Mouse (Mus musculus) CH12.LX (cell line): ENCODE data around the gene Itprip. TPM values are rescaled to one million over a fixed set of nuclear protein-coding genes. Genes with fewer than 3 reads are reported as not detected.

Experiments used
- DNase-seq: peaks from one replicate; pipeline ENCODE4 v3.0.0-alpha.2; 2013; ENCODE audit errors: extremely low read depth
- H3K27ac ChIP-seq: 2 replicates; pipeline ENCODE4 v1.5.1; 2012; ENCODE audit warnings: low read depth, mild to moderate bottlenecking, control low read depth, moderate library complexity; ENCODE audit not compliant: insufficient read depth
- H3K27me3 ChIP-seq: replicated peaks from 2 replicates; pipeline ENCODE3; 2012; ENCODE audit warnings: inconsistent platforms
- H3K36me3 ChIP-seq, 2 experiments: replicated peaks in 1 of 2; 2 replicates each; pipeline versions ENCODE3 to v1.6.1; 2012; ENCODE audit warnings: inconsistent platforms in 1 of 2, low read length in 1 of 2, mild to moderate bottlenecking in 1 of 2, mixed read lengths in 1 of 2, moderate library complexity in 1 of 2; ENCODE audit not compliant: control insufficient read depth in 1 of 2, insufficient read depth in 1 of 2
- H3K4me1 ChIP-seq, 2 experiments: 2 replicates each; pipeline ENCODE4 v1.6.1; 2012; ENCODE audit warnings: inconsistent platforms in 1 of 2, moderate library complexity in 1 of 2; ENCODE audit not compliant: insufficient read depth in 2 of 2, control insufficient read depth in 1 of 2
- H3K4me2 ChIP-seq: 2 replicates; pipeline ENCODE4 v1.6.1; 2012; ENCODE audit warnings: low read depth, mild to moderate bottlenecking, control low read depth; ENCODE audit not compliant: poor library complexity, insufficient read depth, severe bottlenecking
- H3K4me3 ChIP-seq, 3 experiments: fragments of 150-350 bp in 1 of 3; sonication (generic) in 1 of 3; replicated peaks in 1 of 3; 2 replicates each; pipeline versions ENCODE3 to v1.5.1; 2011 to 2012; ENCODE audit warnings: low read depth in 2 of 3, low read length in 2 of 3, mild to moderate bottlenecking in 2 of 3, moderate library complexity in 2 of 3, control low read depth in 1 of 3, improper control_type of control experiment in 1 of 3, inconsistent platforms in 1 of 3, mixed read lengths in 1 of 3; ENCODE audit not compliant: poor library complexity in 1 of 3
- H3K79me2 ChIP-seq: replicated peaks from 2 replicates; pipeline ENCODE4 v1.6.1; 2012; ENCODE audit warnings: mild to moderate bottlenecking, moderate library complexity; ENCODE audit not compliant: control insufficient read depth, poor library complexity, insufficient read depth, severe bottlenecking; ENCODE audit errors: extremely low read depth
- H3K9ac ChIP-seq: 2 replicates; pipeline ENCODE4 v1.6.1; 2012; ENCODE audit warnings: low read depth, mild to moderate bottlenecking, control low read depth, moderate library complexity; ENCODE audit not compliant: insufficient read depth
- H3K9me3 ChIP-seq: replicated peaks from 2 replicates; pipeline ENCODE3; 2012; ENCODE audit warnings: low read length, inconsistent platforms, mixed read lengths
- BHLHE40 ChIP-seq: IDR thresholded peaks from 2 replicates; pipeline ENCODE4 v1.6.1; 2011; ENCODE audit warnings: mild to moderate bottlenecking, low read depth, low read length, improper control_type of control experiment
- CHD2 ChIP-seq: IDR thresholded peaks from 2 replicates; pipeline ENCODE4 v1.6.1; 2011; ENCODE audit warnings: low read length, improper control_type of control experiment
- CTCF ChIP-seq, 2 experiments: IDR thresholded peaks in 1 of 2; conservative IDR thresholded peaks in 1 of 2; 2 replicates each; pipeline ENCODE4 v1.5.1; 2011 to 2012; ENCODE audit warnings: low read depth in 2 of 2, low read length in 2 of 2, improper control_type of control experiment in 1 of 2, inconsistent platforms in 1 of 2, mild to moderate bottlenecking in 1 of 2, moderate library complexity in 1 of 2
- EP300 ChIP-seq: IDR thresholded peaks from 2 replicates; pipeline ENCODE4 v1.6.1; 2011; ENCODE audit warnings: low read length, improper control_type of control experiment
- JUN ChIP-seq: IDR thresholded peaks from 2 replicates; pipeline ENCODE4 v1.6.1; 2011; ENCODE audit warnings: low read depth, mild to moderate bottlenecking, low read length, improper control_type of control experiment, moderate library complexity; ENCODE audit not compliant: insufficient read depth
- JUND ChIP-seq: conservative IDR thresholded peaks from 2 replicates; pipeline ENCODE4 v1.6.1; 2011; ENCODE audit warnings: low read depth, low read length, improper control_type of control experiment
- KAT2A ChIP-seq: IDR thresholded peaks from 2 replicates; pipeline ENCODE4 v1.6.1; 2012; ENCODE audit warnings: low read length, improper control_type of control experiment, inconsistent platforms; ENCODE audit not compliant: insufficient replicate concordance
- MAFK ChIP-seq: IDR thresholded peaks from 2 replicates; pipeline ENCODE4 v1.6.1; 2011; ENCODE audit warnings: low read length, improper control_type of control experiment; ENCODE audit not compliant: insufficient replicate concordance
- MEF2A ChIP-seq: IDR thresholded peaks from 2 replicates; pipeline ENCODE4 v1.6.1; 2014; ENCODE audit warnings: low read depth, mild to moderate bottlenecking, inconsistent platforms, low read length, improper control_type of control experiment, borderline replicate concordance
- NELFE ChIP-seq: IDR thresholded peaks from 2 replicates; pipeline ENCODE4 v1.6.1; 2011; ENCODE audit warnings: low read depth, low read length, improper control_type of control experiment
- POLR2A ChIP-seq: IDR thresholded peaks from 2 replicates; pipeline ENCODE4 v1.6.1; 2011; ENCODE audit warnings: low read depth, mild to moderate bottlenecking, improper control_type of control experiment, low read length
- POLR2AphosphoS2 ChIP-seq: IDR thresholded peaks from 2 replicates; pipeline ENCODE4 v1.6.1; 2011; ENCODE audit warnings: low read depth, low read length, improper control_type of control experiment
- RAD21 ChIP-seq: IDR thresholded peaks from 2 replicates; pipeline ENCODE4 v1.6.1; 2011; ENCODE audit warnings: low read depth, mild to moderate bottlenecking, low read length, improper control_type of control experiment, moderate library complexity
- RCOR1 ChIP-seq: conservative IDR thresholded peaks from 2 replicates; pipeline ENCODE4 v1.6.1; 2012; ENCODE audit warnings: low read depth, mild to moderate bottlenecking, inconsistent platforms, low read length, improper control_type of control experiment
- SIN3A ChIP-seq: IDR thresholded peaks from 2 replicates; pipeline ENCODE4 v1.6.1; 2012; ENCODE audit warnings: low read length, improper control_type of control experiment, inconsistent platforms
- TBP ChIP-seq: conservative IDR thresholded peaks from 2 replicates; pipeline ENCODE4 v1.6.1; 2011; ENCODE audit warnings: low read depth, low read length, improper control_type of control experiment
- USF1 ChIP-seq: IDR thresholded peaks from 2 replicates; pipeline ENCODE4 v1.6.1; 2014; ENCODE audit warnings: low read depth, mild to moderate bottlenecking, inconsistent platforms, low read length, improper control_type of control experiment
- ZC3H11A ChIP-seq: IDR thresholded peaks from 2 replicates; pipeline ENCODE4 v1.6.1; 2012; ENCODE audit warnings: low read depth, mild to moderate bottlenecking, inconsistent platforms, low read length, improper control_type of control experiment
- ZMIZ1 ChIP-seq: IDR thresholded peaks from 2 replicates; pipeline ENCODE4 v1.6.1; 2012; ENCODE audit warnings: low read depth, mild to moderate bottlenecking, inconsistent platforms, low read length, improper control_type of control experiment
- dilution Hi-C: fragments of 300-500 bp; cut with MboI; formaldehyde crosslinking; loops from 2 replicates; pipeline ENCODE4 v1.14.3; 2020; ENCODE audit warnings: low sequenced_read_pairs; ENCODE audit not compliant: extremely low pct_unique_long_range_greater_than_20kb, extremely low pct_ligation_motif_present
- in situ Hi-C: fragments of 300-500 bp; cut with MboI; formaldehyde crosslinking; loops from 3 replicates; pipeline ENCODE4 v1.14.3; 2019; ENCODE audit warnings: low sequenced_read_pairs, low pct_ligation_motif_present, low pct_unique_long_range_greater_than_20kb, mixed read lengths
- polyA plus RNA-seq: library from polyadenylated mRNA; unstranded; fragments of >175 nt; gene quantifications from 2 replicates; pipeline ENCODE4 v1.2.1, GENCODE M21; 2012; ENCODE audit warnings: low read depth; ENCODE audit not compliant: insufficient read length
- total RNA-seq, 2 experiments: library from RNA; depleted of rRNA; stranded (reverse); fragments of 300-350 nt in 1 of 2; fragments of >200 nt in 1 of 2; gene quantifications; 2 replicates each; pipeline ENCODE4 v1.2.3; 2012 to 2014

Gene Itprip
- total and polyA plus RNA-seq, 3 experiments: 9.5 to 10.9 (median 9.9) TPM

DNA sequence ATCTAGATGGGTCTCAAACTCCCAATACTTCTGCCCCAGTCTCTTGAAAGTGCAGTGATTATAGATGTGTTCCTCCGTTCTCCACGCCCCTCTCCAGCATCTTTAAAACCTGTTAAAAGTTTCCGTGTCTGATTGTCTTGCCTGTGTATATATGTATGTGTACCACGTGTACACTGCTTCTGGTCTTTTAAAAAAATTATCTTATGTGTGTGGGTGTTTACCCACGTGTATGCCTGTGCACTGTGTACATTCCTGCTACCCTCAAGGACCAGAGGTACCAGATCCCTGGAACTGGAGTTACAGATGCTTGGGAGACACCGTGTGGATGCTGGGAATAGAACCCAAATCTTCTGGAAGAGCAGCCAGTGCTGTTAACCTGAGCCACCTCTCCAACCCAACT, 16.4 kb upstream of the Itprip start:
- Histone ChIP-seq H3K27ac (no peak overlapping the region), H3K4me2 (no peak overlapping the region), H3K79me2 (no peaks in the 10 kb centered on the region), H3K9me3 (no peaks in the 10 kb centered on the region), H3K27me3 (peaks cover 29% of the 10 kb centered on the region), H3K4me1 (peaks cover 10 to 24% of the 10 kb centered on the region in 2 experiments), H3K4me3 (no peak overlapping the region), H3K36me3 (no peaks in the 10 kb centered on the region), H3K9ac (no peak overlapping the region)
- in situ Hi-C loops (loop anchor here (25.0 kb wide), 1 partner anchor 273 kb away; no protein-coding TSS in a partner anchor), dilution Hi-C loops (no loop called here)
- DNase-seq: no peak
- TF ChIP-seq TBP: no peak

DNA sequence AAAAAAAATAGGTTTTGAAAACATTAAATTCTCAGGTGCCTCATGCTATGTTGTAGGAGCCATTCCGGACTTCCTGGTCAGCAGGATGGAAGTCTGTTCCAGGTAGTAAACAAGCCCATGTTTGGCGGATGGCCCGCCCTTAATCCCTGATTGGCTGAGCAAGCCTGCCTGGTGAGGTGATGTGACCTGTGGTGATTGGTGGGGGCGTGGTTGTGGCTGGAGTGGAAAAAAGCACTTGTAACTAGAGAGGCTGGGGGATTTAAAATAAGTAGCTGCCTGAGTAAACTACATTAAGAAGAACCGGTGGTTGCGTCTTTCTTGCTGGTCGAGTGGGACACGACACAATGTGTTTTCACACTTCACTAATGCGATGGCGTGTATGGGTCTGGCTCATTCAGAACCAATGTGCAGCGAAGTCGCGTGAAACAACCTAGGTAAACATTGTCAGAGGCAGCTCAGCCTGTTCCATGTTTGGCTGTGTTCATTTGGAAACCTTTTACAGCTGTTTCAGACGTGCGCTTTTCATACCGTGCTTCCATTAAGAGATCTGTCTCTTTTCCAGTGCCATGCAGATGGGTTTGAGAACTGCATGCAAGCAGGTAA, 15.6 kb upstream of the Itprip start:
- dilution Hi-C loops: no loop called here
- peaks cover 10 to 24% of the 10 kb centered on the region in 2 experiments for H3K4me1 ChIP-seq
- H3K27ac ChIP-seq: no peak overlapping the region
- H3K9ac ChIP-seq: no peak overlapping the region
- no peaks in the 10 kb centered on the region for H3K36me3 ChIP-seq
- no peak overlapping the region for H3K4me2 ChIP-seq
- no peaks in the 10 kb centered on the region for H3K79me2 ChIP-seq
- DNase-seq: no peak
- peaks cover 21% of the 10 kb centered on the region for H3K27me3 ChIP-seq
- TF ChIP-seq CTCF (conservative IDR thresholded peaks at IDR 0.05 in 1 of 2, IDR thresholded peaks at IDR 0.05 in 1 of 2; ENCODE audit: low read depth in 2 of 2, low read length in 2 of 2) (no peak), RAD21 (no peak), BHLHE40 (no peak), USF1 (no peak), POLR2AphosphoS2 (no peak), ZC3H11A (no peak), POLR2A (no peak), SIN3A (no peak), MAFK (no peak), EP300 (no peak), JUND (no peak), MEF2A (no peak), JUN (no peak), RCOR1 (no peak)
- H3K4me3 ChIP-seq: no peak overlapping the region
- in situ Hi-C loops: loop anchor here (5.0 to 25.0 kb wide), 2 partner anchors 52 to 272 kb away; no protein-coding TSS in a partner anchor
- no peaks in the 10 kb centered on the region for H3K9me3 ChIP-seq

DNA sequence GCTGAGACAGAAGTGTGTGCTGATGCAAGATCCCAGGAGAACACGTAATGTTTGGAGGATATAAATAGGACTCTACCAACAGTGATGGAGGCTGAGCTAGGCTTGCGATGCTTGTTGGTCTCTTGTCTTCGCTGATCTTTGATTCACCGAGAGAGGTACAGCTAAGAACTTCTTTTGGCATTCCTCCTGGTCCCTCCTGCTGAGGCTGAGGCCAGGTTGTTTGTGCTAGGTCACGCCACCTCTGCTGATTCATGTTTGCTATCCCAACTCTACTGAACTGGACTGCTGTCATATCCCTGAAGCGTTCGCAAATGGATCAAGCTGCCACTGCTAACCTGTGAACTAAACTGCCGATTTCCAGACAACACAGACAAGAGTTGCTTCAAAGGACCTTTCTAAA, 15.0 kb upstream of the Itprip start:
- Histone ChIP-seq H3K4me1 (peaks cover 10 to 24% of the 10 kb centered on the region in 2 experiments), H3K36me3 (no peaks in the 10 kb centered on the region), H3K4me3 (no peak overlapping the region), H3K9ac (no peak overlapping the region)
- TF ChIP-seq NELFE: no peak
- no peak for TF ChIP-seq MEF2A
- TF ChIP-seq MAFK: no peak
- no peak for TF ChIP-seq KAT2A
- no peak for TF ChIP-seq ZMIZ1
- TF ChIP-seq POLR2AphosphoS2: no peak
- no peak for TF ChIP-seq CHD2
- TF ChIP-seq, all 38 proteins: peak for 0
- Histone ChIP-seq H3K9me3 (no peaks in the 10 kb centered on the region), H3K4me2 (no peak overlapping the region), H3K27ac (no peak overlapping the region), H3K79me2 (no peaks in the 10 kb centered on the region), H3K27me3 (peaks cover 15% of the 10 kb centered on the region)
- DNase-seq: no peak
- dilution Hi-C loops: no loop called here
- in situ Hi-C loops: loop anchor here (5.0 to 25.0 kb wide), 2 partner anchors 52 to 272 kb away; no protein-coding TSS in a partner anchor
